Mouse (Mus musculus) Patski (cell line): ENCODE measurements around the gene Gm8947. TPM values are rescaled to one million over a fixed set of nuclear protein-coding genes. Genes with fewer than 3 reads are reported as not detected.
"Not testable (repeated sequence)": the region's sequence is repeated elsewhere in the genome, so short reads cannot be mapped to it uniquely, and the experiment has no call there.

Experiments used
- ATAC-seq: fragments of 100-300 bp; one replicate; pipeline ENCODE4 v1.8.0; 2021
- CTCF ChIA-PET: fragments of 350-600 bp; sonication (Branson Sonifier 250); formaldehyde crosslinking; loops from one replicate; lab custom pipeline; 2022; ENCODE audit warnings: inconsistent platforms; lab: Charles Lee
- POLR2A ChIA-PET: fragments of 350-600 bp; sonication (Branson Sonifier 250); formaldehyde crosslinking; loops from one replicate; lab custom pipeline; 2022; ENCODE audit warnings: antibody characterized with exemption, inconsistent platforms; lab: Charles Lee
- DNase-seq: peaks from one replicate; pipeline ENCODE4 v3.0.0-alpha.2; 2011; ENCODE audit warnings: low read depth, low spot score
- H3K27me3 ChIP-seq: fragments of 371-371 bp; one replicate; pipeline ENCODE4 v1.5.1; 2021
- CTCF ChIP-seq: fragments of 100-300 bp; IDR thresholded peaks from one replicate; pipeline ENCODE4 v1.5.1; 2021
- in situ Hi-C: fragments of 300-500 bp; cut with MboI; formaldehyde crosslinking; loops from 3 replicates; pipeline ENCODE4 v1.11.1; 2018; ENCODE audit warnings: low pct_unique_long_range_greater_than_20kb, mixed read lengths
- polyA plus RNA-seq: library from polyadenylated mRNA; unstranded; gene quantifications from one replicate; pipeline ENCODE4 v1.2.3, GENCODE M21; 2021

Gene Gm8947
- not detected for polyA plus RNA-seq

DNA sequence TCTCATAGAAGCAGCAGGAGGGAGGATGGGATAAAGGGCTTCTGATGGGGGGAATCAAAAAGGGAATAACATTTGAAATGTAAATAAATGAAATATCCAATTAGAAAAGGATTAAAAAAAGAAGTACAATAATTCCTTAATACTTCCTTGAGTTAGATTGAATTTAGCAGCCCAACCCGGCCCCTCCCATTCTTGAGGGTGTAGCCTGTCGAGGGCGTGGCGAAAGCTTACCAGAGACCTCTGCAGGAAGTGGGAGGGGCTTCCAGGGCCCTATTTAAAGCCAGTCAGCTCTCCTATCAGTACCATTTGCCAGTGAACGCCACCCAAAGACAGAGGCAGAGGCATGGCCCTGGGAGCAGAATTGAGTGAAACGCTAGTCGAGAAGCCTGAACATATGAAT is at the start of gene Gm8947:
TSS of gene Gm8947 (plus strand) at position 302 of the 400 bp plus-strand sequence.
- DNase-seq, ATAC-seq, in situ Hi-C loops, H3K27me3 ChIP-seq, POLR2A ChIA-PET, CTCF ChIA-PET: not testable (repeated sequence)

DNA sequence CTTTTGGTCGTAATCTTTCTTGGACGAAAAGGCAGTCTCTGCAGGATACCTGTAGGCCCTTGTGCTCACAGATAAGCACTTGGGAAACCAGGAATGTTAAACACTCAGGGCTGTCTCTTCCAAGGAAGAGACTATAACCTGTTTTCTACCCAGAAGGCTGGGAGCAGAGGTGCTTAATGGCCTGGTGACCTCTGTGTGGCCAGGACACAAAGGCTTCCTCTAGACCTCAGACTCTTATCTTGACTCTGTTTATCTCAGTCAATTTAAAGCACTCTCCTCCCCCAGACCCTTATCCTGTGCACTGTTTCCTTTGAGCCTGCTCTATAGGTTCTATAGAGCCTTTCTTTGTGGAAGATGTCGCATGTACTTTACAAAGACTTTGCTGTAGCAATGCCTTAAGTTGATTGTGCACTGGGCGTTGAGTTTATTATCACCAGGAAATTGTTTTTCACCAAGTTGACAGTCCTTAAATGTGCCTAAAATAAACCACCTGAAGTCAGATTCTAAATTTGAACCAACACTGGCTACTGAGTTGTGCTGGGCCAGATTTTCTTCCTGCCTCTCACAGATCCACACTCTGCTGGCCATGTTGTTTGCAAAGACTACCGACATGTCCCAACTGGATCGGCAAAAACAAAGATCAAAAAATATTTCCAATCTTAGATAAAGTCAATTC is 47.6 kb upstream of the Gm8947 start:
- TF ChIP-seq CTCF, result no peak
- no peak for ATAC-seq
- CTCF ChIA-PET, result interaction anchor here (0.8 kb wide), 1 partner anchor 10 kb away, joined by 3 read pairs; no protein-coding TSS in a partner anchor
- POLR2A ChIA-PET, result no interaction called here
- H3K27me3 ChIP-seq, result no peaks in the 10 kb centered on the region
- no peak for DNase-seq
- in situ Hi-C loops, result no loop called here

DNA sequence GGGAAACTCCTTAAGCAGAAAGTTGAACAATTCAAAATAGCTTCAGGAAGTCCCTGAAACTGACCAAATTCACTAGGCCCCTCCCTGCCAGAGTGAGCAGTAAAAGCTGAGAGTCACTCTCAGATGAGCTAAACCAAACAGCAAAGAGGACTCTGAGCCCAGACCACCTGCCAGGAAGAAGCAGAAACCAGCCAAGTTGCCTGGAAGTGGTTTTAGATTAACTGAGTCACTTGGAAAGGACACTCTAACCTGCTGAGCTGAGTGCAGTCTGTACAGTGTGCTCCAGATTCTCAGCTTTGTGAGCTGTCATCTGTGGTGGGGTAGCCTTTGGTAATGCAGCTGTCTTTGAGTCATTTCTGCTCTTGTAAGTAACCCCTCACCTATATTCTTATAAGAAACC is 44.4 kb upstream of the Gm8947 start:
- ChIA-PET POLR2A (no interaction called here), CTCF (interaction anchor here (2.2 kb wide), 1 partner anchor 9 kb away, joined by 10 read pairs; no protein-coding TSS in a partner anchor)
- ATAC-seq (no peak), DNase-seq (no peak)
- no peak for TF ChIP-seq CTCF
- H3K27me3 ChIP-seq, result no peaks in the 10 kb centered on the region
- in situ Hi-C loops, result no loop called here

DNA sequence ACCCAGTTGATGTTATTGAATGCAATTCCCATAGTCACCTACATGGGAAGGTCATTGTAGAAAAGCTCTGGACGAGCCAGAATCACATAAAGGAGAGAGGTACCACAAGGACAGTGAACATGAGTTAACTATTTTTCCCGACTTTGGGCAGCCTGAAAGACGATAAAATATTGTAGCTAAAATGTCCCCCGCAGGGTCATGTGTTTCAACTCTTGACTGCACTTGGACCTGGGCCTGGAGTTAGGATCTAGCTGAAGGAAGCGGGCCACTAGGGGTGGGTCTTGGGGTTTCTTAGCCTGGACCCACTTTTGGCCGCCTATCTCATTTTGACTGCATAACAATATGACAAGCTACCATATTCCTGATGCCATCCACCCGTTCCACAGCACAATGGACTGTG is 42.0 kb upstream of the Gm8947 start:
- H3K27me3 ChIP-seq, result no peaks in the 10 kb centered on the region
- TF ChIP-seq CTCF, result no peak
- ChIA-PET POLR2A (no interaction called here), CTCF (interaction anchor here (0.8 to 1.5 kb wide), 2 partner anchors 14 to 19 kb away, joined by 3 to 5 read pairs; no protein-coding TSS in a partner anchor)
- DNase-seq (no peak), ATAC-seq (no peak)
- in situ Hi-C loops, result no loop called here

DNA sequence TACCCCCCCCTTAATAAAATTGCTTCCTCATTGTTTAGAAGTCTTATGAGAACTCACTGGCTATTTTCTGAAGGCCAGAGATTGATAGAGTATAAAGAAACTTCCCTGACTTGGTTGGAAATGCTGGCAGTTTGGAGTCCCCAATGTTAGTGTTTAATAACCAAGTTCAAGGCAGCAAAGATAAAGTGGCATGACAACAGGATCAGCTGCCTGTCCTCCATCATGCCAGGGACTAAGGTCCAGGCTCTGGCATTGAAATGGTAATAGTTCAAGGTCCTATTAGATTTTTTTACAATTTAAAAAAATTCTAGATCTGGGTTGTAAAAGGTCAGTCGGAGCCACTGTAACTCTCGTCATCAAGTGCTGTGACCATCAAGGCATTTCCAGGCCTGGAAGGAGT is 41.1 kb upstream of the Gm8947 start:
- no peaks in the 10 kb centered on the region for H3K27me3 ChIP-seq
- no peak for ATAC-seq
- no peak for TF ChIP-seq CTCF
- ChIA-PET POLR2A (no interaction called here), CTCF (no interaction called here)
- in situ Hi-C loops, result no loop called here
- DNase-seq, result no peak

DNA sequence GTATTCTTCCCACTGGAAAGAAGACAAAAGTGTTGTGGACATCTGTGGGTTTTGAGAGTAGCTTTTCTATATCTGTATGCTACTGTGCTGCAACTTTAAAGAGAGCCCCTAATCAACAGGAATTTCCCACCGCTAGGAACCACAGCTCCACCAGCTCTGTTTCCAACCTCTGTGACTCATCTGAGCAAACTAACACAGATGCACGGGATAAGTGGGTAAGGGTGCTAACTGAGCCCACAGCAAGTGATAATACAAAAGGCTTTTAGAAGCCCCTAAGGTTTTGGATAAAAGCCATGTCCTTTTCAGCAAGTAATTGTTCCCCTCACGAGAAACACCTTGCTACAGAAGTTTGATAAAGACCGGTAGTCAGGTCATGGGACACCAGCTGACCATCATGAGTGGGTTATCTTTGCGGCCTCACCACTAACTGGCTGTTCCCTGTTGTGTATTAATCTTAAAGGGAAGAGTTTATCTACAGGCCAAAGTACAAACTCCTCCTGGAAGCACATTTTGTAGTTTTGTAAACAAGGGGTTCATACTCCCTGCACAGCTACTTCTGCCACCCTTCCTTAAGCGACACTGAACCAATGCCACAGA is 39.0 kb upstream of the Gm8947 start:
- CTCF ChIA-PET, result interaction anchor here (1.6 kb wide), 1 partner anchor 14 kb away, joined by 5 read pairs; no protein-coding TSS in a partner anchor
- no peak for TF ChIP-seq CTCF

DNA sequence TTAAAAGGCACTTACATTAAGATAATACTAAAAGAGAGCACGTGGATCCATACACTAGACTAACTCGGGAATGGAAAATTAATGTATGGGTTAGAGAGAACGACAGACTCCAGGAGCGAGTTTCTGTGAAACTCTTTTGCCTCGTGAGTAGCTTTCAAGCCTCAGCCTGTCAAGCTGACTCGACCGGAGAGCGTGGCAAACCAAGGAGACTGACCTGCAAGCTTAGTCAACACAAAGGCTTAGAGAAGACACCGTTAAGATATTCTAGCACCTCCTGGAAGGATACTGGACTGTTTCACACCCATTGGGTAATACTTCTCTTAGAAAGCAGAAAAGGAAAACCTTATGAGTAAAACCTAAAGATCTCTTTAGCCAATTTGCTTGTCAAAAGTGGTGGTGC is 38.0 kb upstream of the Gm8947 start:
- in situ Hi-C loops, H3K27me3 ChIP-seq, ATAC-seq, POLR2A ChIA-PET, DNase-seq: not testable (repeated sequence)
- CTCF ChIA-PET, result interaction anchor here (1.2 to 1.5 kb wide), 2 partner anchors 9 to 25 kb away, joined by 3 read pairs; no protein-coding TSS in a partner anchor

More for the DNA sequence above, 39.0 kb upstream of the Gm8947 start:
- ATAC-seq, result no peak
- POLR2A ChIA-PET, result no interaction called here
- H3K27me3 ChIP-seq, result no peaks in the 10 kb centered on the region
- no peak for DNase-seq
- in situ Hi-C loops, result no loop called here

DNA sequence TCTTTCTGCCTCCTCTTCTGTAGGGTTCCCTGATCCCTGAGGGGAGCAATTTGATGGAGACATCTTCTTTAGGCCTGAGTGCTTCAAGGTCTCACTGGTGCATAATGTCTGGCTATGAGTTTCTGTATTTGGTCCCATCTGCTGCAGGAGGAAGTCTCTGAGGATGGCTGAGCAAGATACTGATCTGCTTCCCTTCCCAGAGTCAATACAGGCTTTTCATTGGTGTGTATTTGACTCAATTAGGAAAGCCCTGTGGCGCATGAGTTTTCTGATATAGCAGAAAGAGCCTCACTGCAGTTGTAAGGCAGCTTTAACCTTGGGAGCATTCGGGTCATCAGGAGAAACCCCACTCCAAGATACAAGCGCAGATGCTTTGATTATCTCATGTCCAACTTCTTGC is 36.0 kb upstream of the Gm8947 start:
- DNase-seq (no peak), ATAC-seq (no peak)
- TF ChIP-seq CTCF, result no peak
- ChIA-PET CTCF (interaction anchor here (1.0 to 1.3 kb wide), 2 partner anchors 64 to 78 kb away, joined by 3 to 4 read pairs; no protein-coding TSS in a partner anchor), POLR2A (interaction anchor here (1.0 kb wide), 1 partner anchor 187 kb away, joined by 8 read pairs; no protein-coding TSS in a partner anchor)
- H3K27me3 ChIP-seq, result no peaks in the 10 kb centered on the region
- in situ Hi-C loops, result loop anchor here (5.0 kb wide), 1 partner anchor 186 kb away; the partner anchor contains the start of gene Ivns1abp

DNA sequence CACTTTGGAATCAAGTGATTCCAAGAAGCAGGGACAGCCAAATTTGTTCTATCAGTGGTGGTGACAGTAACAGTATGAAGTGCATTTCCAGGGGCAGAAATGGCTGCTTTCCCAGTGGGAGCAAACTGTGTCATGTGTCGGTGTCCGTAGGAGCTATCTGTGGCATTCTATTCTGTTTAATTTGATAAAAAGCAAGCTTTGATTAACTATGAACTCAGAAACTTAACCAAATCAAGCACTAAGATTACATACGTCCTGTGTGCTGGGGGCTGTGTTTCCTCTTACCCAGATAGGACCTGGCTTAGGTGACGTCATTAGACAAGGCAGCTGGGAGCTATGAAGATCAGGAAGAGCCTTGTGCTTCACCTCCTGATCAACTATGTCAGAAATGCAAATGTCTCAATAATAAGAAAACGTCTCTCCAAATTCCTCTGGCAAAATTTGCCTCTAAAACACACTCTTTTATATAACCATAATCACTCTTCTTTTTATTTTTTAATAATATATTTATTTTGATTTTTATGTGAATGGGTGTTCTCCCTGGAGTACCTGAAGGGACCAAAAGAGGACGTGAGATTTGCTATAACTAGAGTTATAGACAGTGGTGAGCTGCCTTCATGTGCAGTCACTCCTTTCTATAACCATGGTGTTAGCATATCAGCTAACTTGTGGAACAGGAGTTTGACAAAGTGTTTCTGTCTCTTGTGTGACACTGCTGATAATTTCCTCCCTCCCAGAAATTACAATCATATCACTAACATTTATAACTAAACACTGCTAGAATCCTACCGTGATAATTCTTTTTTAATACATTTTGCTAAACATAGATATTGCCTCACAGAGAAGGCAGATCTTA is 35.2 kb upstream of the Gm8947 start:
- no peak for DNase-seq
- CTCF ChIA-PET, result interaction anchor here (1.0 to 2.0 kb wide), 8 partner anchors 9 to 95 kb away, joined by 3 to 8 read pairs (median 3); no protein-coding TSS in a partner anchor
- no peaks in the 10 kb centered on the region for H3K27me3 ChIP-seq
- no peak for TF ChIP-seq CTCF
- POLR2A ChIA-PET, result interaction anchor here (0.6 to 2.0 kb wide), 3 partner anchors 185 to 188 kb away, joined by 3 to 8 read pairs (median 7); partner anchors contain the start of gene Ivns1abp
- in situ Hi-C loops, result loop anchor here (5.0 kb wide), 1 partner anchor 185 kb away; the partner anchor contains the start of gene Ivns1abp
- ATAC-seq, result no peak
